ENCODE assay signal across 10 mouse cellular contexts in genomic region chr12:52831782-52832181, GRCm38 (mm10).
DNase-seq lines count a peak whose midpoint lies in the region; ATAC-seq and TF ChIP-seq lines count a peak whose summit lies in the region.
"Had no signal": no experiment of that assay in that cellular context is flagged by ENCODE, and none has a peak within 500 bp of the region (broad histone marks: within the 10 kb centered on the region; RNA-seq: fewer than 3 reads in every experiment).

No protein-coding gene starts in this region.

- H3K27me3 ChIP-seq in Patski, result no peaks in the 10 kb centered on the region
- H3K27me3 ChIP-seq in forebrain, postnatal 0 days (ENCODE audit: insufficient read depth, low read length), result no peaks in the 10 kb centered on the region
- H3K27me3 ChIP-seq in midbrain, embryonic 14.5 days (ENCODE audit: control insufficient read depth, insufficient read depth, low read length), result no peaks in the 10 kb centered on the region
- H3K27me3 ChIP-seq: intestine, embryonic 15.5 days; liver, embryonic 12.5 days; neural tube, embryonic 12.5 days had no signal

- CTCF ChIA-PET in Patski (lab: Charles Lee), result no interaction called here

- peaks cover 15% of the 10 kb centered on the region for H3K4me1 ChIP-seq in forebrain, postnatal 0 days (ENCODE audit: insufficient read depth)
- peaks cover 36% of the 10 kb centered on the region for H3K4me1 ChIP-seq in midbrain, embryonic 14.5 days (ENCODE audit: control insufficient read depth, insufficient read depth, low read length)

- no peak overlapping the region for H3K9ac ChIP-seq in forebrain, postnatal 0 days
- H3K9ac ChIP-seq in midbrain, embryonic 14.5 days (replicated peaks; ENCODE audit: low read length), result no peak overlapping the region
- H3K9ac ChIP-seq: intestine, embryonic 15.5 days; liver, embryonic 12.5 days; neural tube, embryonic 12.5 days had no signal

- H3K36me3 ChIP-seq in forebrain, postnatal 0 days (ENCODE audit: insufficient read depth), result no peaks in the 10 kb centered on the region
- H3K36me3 ChIP-seq in midbrain, embryonic 14.5 days (ENCODE audit: control insufficient read depth, insufficient read depth, low read length), result peaks cover 4% of the 10 kb centered on the region; the same call in 1 of the 2 replicates
- H3K36me3 ChIP-seq: intestine, embryonic 15.5 days; liver, embryonic 12.5 days; neural tube, embryonic 12.5 days had no signal

- no peak overlapping the region for H3K4me3 ChIP-seq in forebrain, postnatal 0 days (ENCODE audit: low read depth, low read length)
- no peak overlapping the region for H3K4me3 ChIP-seq in midbrain, embryonic 14.5 days (replicated peaks; ENCODE audit: low read depth, low read length)
- H3K4me3 ChIP-seq: intestine, embryonic 15.5 days; liver, embryonic 12.5 days; neural tube, embryonic 12.5 days had no signal

- no peaks in the 10 kb centered on the region for H3K9me3 ChIP-seq in forebrain, postnatal 0 days (ENCODE audit: low read length)
- no peaks in the 10 kb centered on the region for H3K9me3 ChIP-seq in midbrain, embryonic 14.5 days (ENCODE audit: control insufficient read depth, low read length)
- H3K9me3 ChIP-seq: intestine, embryonic 15.5 days; liver, embryonic 12.5 days; neural tube, embryonic 12.5 days had no signal

- no peak overlapping the region for H3K27ac ChIP-seq in forebrain, postnatal 0 days (ENCODE audit: low read depth, low read length)
- no peak overlapping the region; the same call in 1 of the 2 replicates for H3K27ac ChIP-seq in midbrain, embryonic 14.5 days (replicated peaks; ENCODE audit: low read depth, low read length)
- H3K27ac ChIP-seq: intestine, embryonic 15.5 days; liver, embryonic 12.5 days; neural tube, embryonic 12.5 days had no signal

- 14% methylated on average over 9 of the region's 9 CpGs for WGBS in forebrain, postnatal 0 days
- WGBS in midbrain, embryonic 14.5 days, result 10% methylated on average over 9 of the region's 9 CpGs

- TF ChIP-seq CTCF in Patski (IDR thresholded peaks at IDR 0.05), result no peak
- TF ChIP-seq CTCF in forebrain, postnatal 0 days (IDR thresholded peaks at IDR 0.05; ENCODE audit: low read depth), result no peak

- POLR2A ChIA-PET in Patski (lab: Charles Lee), result no interaction called here

- no peak overlapping the region for H3K4me2 ChIP-seq in forebrain, postnatal 0 days (ENCODE audit: low read depth)
- H3K4me2 ChIP-seq in midbrain, embryonic 14.5 days (ENCODE audit: low read length), result peak overlapping the region; percentile 34; the same call in 1 of the 2 replicates
- H3K4me2 ChIP-seq: intestine, embryonic 15.5 days; liver, embryonic 12.5 days; neural tube, embryonic 12.5 days had no signal

- peak; percentile 40 for ATAC-seq in Patski
- ATAC-seq in forebrain, postnatal 0 days, result no peak
- no peak for ATAC-seq in midbrain, embryonic 14.5 days (ENCODE audit: low FRiP score, low TSS enrichment)
- ATAC-seq: liver, embryonic 12.5 days had no signal

- in situ Hi-C loops in Patski (cut with MboI; ENCODE audit: low pct_unique_long_range_greater_than_20kb), result loop anchor here (5.0 to 10.0 kb wide), 3 partner anchors 194 to 329 kb away; partner anchors contain the start of gene Arhgap5

- DNase-seq in 3T3-L1 (ENCODE audit: low read depth, low spot score) (peak; percentile 54), Patski (ENCODE audit: low read depth, low spot score) (peak; percentile 43)
- peak; percentile 24 for DNase-seq in forebrain, postnatal 0 days
- DNase-seq in midbrain, embryonic 14.5 days, result peak; percentile 56
- DNase-seq in left cerebral cortex, adult 9 months (ENCODE audit: low spot score in 2 of 2), result no peak
- no peak for DNase-seq in gastrocnemius, postnatal 14 days
- DNase-seq in cerebellum, adult 11-12 months, result no peak

- intact Hi-C loops in gastrocnemius, postnatal 14 days (cut with DNase I; ENCODE audit: low total_unique reads), result loop anchor here (5.0 to 10.0 kb wide), 2 partner anchors 63 to 329 kb away; partner anchors contain the start of gene Arhgap5

Comparison
In these comparisons a context has a peak if more than half of its experiments do, and no peak if none do; other contexts are left out.
1. DNase-seq: peak in 3T3-L1 (single experiment), Patski (single experiment), forebrain, postnatal 0 days (single experiment) and midbrain, embryonic 14.5 days (single experiment); none in left cerebral cortex, adult 9 months (0 of 2), gastrocnemius, postnatal 14 days (single experiment) and cerebellum, adult 11-12 months (single experiment).